ENCODE assay signal across 9 mouse cellular contexts in the genomic region with DNA sequence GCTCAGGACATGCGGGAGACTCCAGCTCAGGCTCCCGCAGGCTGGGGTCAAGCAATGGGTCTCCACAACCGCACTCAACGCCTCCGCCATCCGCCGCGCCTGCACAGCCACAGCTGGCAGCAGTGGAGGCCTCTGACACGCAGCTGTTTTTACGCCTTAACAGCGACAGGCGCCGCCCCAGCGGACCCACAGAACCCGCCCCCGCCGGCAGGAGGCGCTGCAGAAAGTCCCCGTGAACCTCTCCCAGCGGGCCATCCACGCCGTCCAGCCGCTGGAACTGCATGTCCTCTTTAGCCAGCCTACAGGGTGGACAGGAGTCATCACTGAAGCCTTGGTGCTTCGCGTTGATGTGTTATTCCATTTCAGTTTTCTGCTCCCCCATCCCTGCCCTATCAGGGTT. TPM values are rescaled to one million over a fixed set of nuclear protein-coding genes. Genes with fewer than 3 reads are reported as not detected.
DNase-seq lines count a peak whose midpoint lies in the region; ATAC-seq and TF ChIP-seq lines count a peak whose summit lies in the region.
"Had no signal": no experiment of that assay in that cellular context is flagged by ENCODE, and none has a peak within 500 bp of the region (broad histone marks: within the 10 kb centered on the region; RNA-seq: fewer than 3 reads in every experiment).

No protein-coding gene starts in this region.

- H3K27ac ChIP-seq in heart, embryonic 12.5 days (ENCODE audit: poor library complexity, severe bottlenecking): no peak overlapping the region

- H3K4me1 ChIP-seq in heart, embryonic 12.5 days (replicated peaks): no peaks in the 10 kb centered on the region; the same call in 1 of the 2 replicates
- no peaks in the 10 kb centered on the region for H3K4me1 ChIP-seq in lung, adult 2 months (ENCODE audit: control insufficient read depth, insufficient read depth, low read length)

- peaks cover 72% of the 10 kb centered on the region for H3K27me3 ChIP-seq in heart, embryonic 12.5 days (replicated peaks)

- no peak for DNase-seq in heart, adult 9 months (ENCODE audit: low spot score in 2 of 2)
- DNase-seq in CD8-positive naive resting alpha-beta T cell, adult 2 months (ENCODE audit: low read depth in 2 of 2, low spot score in 2 of 2): peak; percentile 45 to 51
- DNase-seq in lung, adult 2 months: peak; percentile 45
- DNase-seq in thymus, postnatal 25 days: peak; percentile 47
- DNase-seq in layer of hippocampus, adult 18-20 months (ENCODE audit: low spot score in 2 of 2): no peak
- no peak for DNase-seq in right cerebral cortex, postnatal 4 days

- H3K9ac ChIP-seq in heart, embryonic 12.5 days: no peak overlapping the region

- H3K4me3 ChIP-seq in heart, embryonic 12.5 days: no peak overlapping the region
- H3K4me3 ChIP-seq in lung, adult 2 months (replicated peaks; ENCODE audit: extremely low read depth, low read depth, low read length): no peak overlapping the region
- H3K4me3 ChIP-seq: megakaryocyte, embryonic 14.5 days had no signal

- no peak for ATAC-seq in heart, embryonic 12.5 days (ENCODE audit: insufficient number of reproducible peaks, low FRiP score)
- ATAC-seq in common myeloid progenitor, adult 5-6 weeks (replicated peaks; ENCODE audit: low read depth, poor library complexity, severe bottlenecking): peak; percentile 77

- TF ChIP-seq POLR2A in lung, adult 2 months (IDR thresholded peaks at IDR 0.05; ENCODE audit: borderline replicate concordance, extremely low read depth, low read depth, low read length): no peak

- no peaks in the 10 kb centered on the region for H3K9me3 ChIP-seq in heart, embryonic 12.5 days (replicated peaks)

- 13% methylated on average over 25 of the region's 25 CpGs for WGBS in heart, embryonic 12.5 days
- WGBS in lung, adult 2 months: 15% methylated on average over 25 of the region's 25 CpGs

- TF ChIP-seq CTCF in lung, adult 2 months (IDR thresholded peaks at IDR 0.05; ENCODE audit: insufficient read depth, low read length): no peak

- H3K36me3 ChIP-seq in heart, embryonic 12.5 days: no peaks in the 10 kb centered on the region

- 0 out of 2 replicates have a peak overlapping the region, but pooled peaks have one; percentile 7 for H3K4me2 ChIP-seq in heart, embryonic 12.5 days

RNA-seq across cellular contexts. Expression of gene Best2, which starts 6.6 kb away (rescaled TPM):
- polyA plus RNA-seq in heart, embryonic 12.5 days (2016; fragmentation: Nextera tagmentation; extraction: Ambion mirVana): not detected in 2 replicates
- total RNA-seq in common myeloid progenitor, adult 5-6 weeks (2017): not detected in 2 replicates
- 0.13 and 0.23 TPM in 2 replicates for polyA plus RNA-seq in lung, adult 2 months (2012; rRNA removed)
- total RNA-seq in layer of hippocampus, adult 18-20 months (2021): not detected

RNA-seq across cellular contexts. Expression of gene Hook2, which starts 17.3 kb away (rescaled TPM):
- 7.2 and 7.7 TPM in 2 replicates for polyA plus RNA-seq in heart, embryonic 12.5 days (2016; fragmentation: Nextera tagmentation; extraction: Ambion mirVana)
- 9.2 and 13.5 TPM in 2 replicates for total RNA-seq in common myeloid progenitor, adult 5-6 weeks (2017)
- polyA plus RNA-seq in lung, adult 2 months (2012; rRNA removed): 9.5 and 10.5 TPM in 2 replicates
- 1 to 10 TPM; 8.1 to 9.5 TPM for total RNA-seq in layer of hippocampus, adult 18-20 months (2021)

RNA-seq across cellular contexts. Expression of gene Asna1, which starts 17.4 kb away (rescaled TPM):
- 114 and 118 TPM in 2 replicates for polyA plus RNA-seq in heart, embryonic 12.5 days (2016; fragmentation: Nextera tagmentation; extraction: Ambion mirVana)
- 52.3 and 52.6 TPM in 2 replicates for total RNA-seq in common myeloid progenitor, adult 5-6 weeks (2017)
- 87.2 and 128 TPM in 2 replicates for polyA plus RNA-seq in lung, adult 2 months (2012; rRNA removed)
- 100 to 1,000 TPM; 122 to 125 TPM for total RNA-seq in layer of hippocampus, adult 18-20 months (2021)

RNA-seq across cellular contexts. Expression of gene Trir, which starts 18.9 kb away (rescaled TPM):
- polyA plus RNA-seq in heart, embryonic 12.5 days (2016; fragmentation: Nextera tagmentation; extraction: Ambion mirVana): 102 and 109 TPM in 2 replicates
- 202 and 410 TPM in 2 replicates for total RNA-seq in common myeloid progenitor, adult 5-6 weeks (2017)
- 96.9 and 99.1 TPM in 2 replicates for polyA plus RNA-seq in lung, adult 2 months (2012; rRNA removed)
- total RNA-seq in layer of hippocampus, adult 18-20 months (2021): 100 to 1,000 TPM; 132 to 133 TPM

RNA-seq across cellular contexts. Expression of gene Tnpo2, which starts 29.0 kb away (rescaled TPM):
- 28.8 and 34.4 TPM in 2 replicates for polyA plus RNA-seq in heart, embryonic 12.5 days (2016; fragmentation: Nextera tagmentation; extraction: Ambion mirVana)
- 15.5 and 23.2 TPM in 2 replicates for total RNA-seq in common myeloid progenitor, adult 5-6 weeks (2017)
- polyA plus RNA-seq in lung, adult 2 months (2012; rRNA removed): 49.1 and 68.3 TPM in 2 replicates
- 100 to 1,000 TPM; 163 to 179 TPM for total RNA-seq in layer of hippocampus, adult 18-20 months (2021)

Comparison
In these comparisons a context has a peak if more than half of its experiments do, and no peak if none do; other contexts are left out.
1. DNase-seq: peak in CD8-positive naive resting alpha-beta T cell, adult 2 months (2 of 2), lung, adult 2 months (single experiment) and thymus, postnatal 25 days (single experiment); none in heart, adult 9 months (0 of 2), layer of hippocampus, adult 18-20 months (0 of 2) and right cerebral cortex, postnatal 4 days (single experiment).